Mouse (Mus musculus): ENCODE measurements at regions not wholly inside any gene's neighbourhood (a gene's known extent, or its start where the extent isn't known, plus 50 kb on each side); places are given as distances from the start of the nearest gene placed in this dataset.

DNA sequence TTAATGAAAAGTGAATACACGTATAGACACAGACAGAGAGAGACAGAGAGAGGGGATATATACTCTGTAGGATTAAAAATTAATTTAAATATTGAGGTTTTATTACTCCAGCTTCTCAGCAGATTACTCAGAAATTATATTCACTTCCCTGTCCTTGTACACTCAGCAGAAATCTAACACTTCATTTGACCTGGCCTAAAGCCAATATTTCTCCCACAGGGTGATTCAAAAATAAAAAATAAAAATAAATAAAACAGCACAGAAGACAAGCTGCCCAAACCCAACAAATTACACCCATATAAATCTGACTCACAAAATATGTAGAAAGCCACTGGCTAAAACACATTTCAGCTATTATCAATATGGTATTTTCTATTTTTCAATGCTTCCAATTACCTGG, 334.8 kb downstream of the Gm11361 start:
- TF ChIP-seq CTCF (IDR thresholded peaks at IDR 0.05; ENCODE audit: low read depth) (no peak), EP300 (IDR thresholded peaks at IDR 0.05; ENCODE audit: low read depth) (no peak)
